Mouse (Mus musculus) cerebellum, adult 2 months (tissue): ENCODE measurements around the gene Polh. TPM values are rescaled to one million over a fixed set of nuclear protein-coding genes. Genes with fewer than 3 reads are reported as not detected.

ENCODE experiments used
- DNase-seq, 2 experiments: peaks; one replicate each; pipeline ENCODE4 v3.0.0; 2021
- H3K27ac ChIP-seq: fragments of 200-500 bp; 2 replicates; pipeline ENCODE4 v1.5.1; 2012; ENCODE audit warnings: low read length, control low read depth, inconsistent platforms; ENCODE audit not compliant: insufficient read depth
- H3K27me3 ChIP-seq: fragments of 200-500 bp; 2 replicates; pipeline ENCODE4 v1.6.1; 2012; ENCODE audit warnings: inconsistent platforms, mild to moderate bottlenecking, low read length, moderate library complexity; ENCODE audit not compliant: control insufficient read depth, insufficient read depth
- H3K4me1 ChIP-seq: fragments of 200-500 bp; 2 replicates; pipeline ENCODE4 v1.6.1; 2011; ENCODE audit warnings: low read length; ENCODE audit not compliant: control insufficient read depth, insufficient read depth
- H3K4me3 ChIP-seq: fragments of 200-500 bp; replicated peaks from 2 replicates; pipeline ENCODE3; 2011; ENCODE audit warnings: mild to moderate bottlenecking, low read depth, low read length, control low read depth; ENCODE audit not compliant: insufficient read depth
- CTCF ChIP-seq: fragments of 200-500 bp; IDR thresholded peaks from 2 replicates; pipeline ENCODE4 v1.5.1; 2011; ENCODE audit warnings: low read depth, mild to moderate bottlenecking, control low read depth, low read length, moderate library complexity, borderline replicate concordance; ENCODE audit not compliant: insufficient read depth
- POLR2A ChIP-seq: fragments of 200-500 bp; IDR thresholded peaks from 2 replicates; pipeline ENCODE4 v1.6.1; 2011; ENCODE audit warnings: low read length, control low read depth, borderline replicate concordance; ENCODE audit not compliant: insufficient read depth
- WGBS: fragments of 180-500 bp; shearing (Covaris S2); methylation state at CpG from one replicate; pipeline ENCODE4 v1.1.7; 2018; 5-methylcytosine and 5-hydroxymethylcytosine counted together
- polyA plus RNA-seq: library from polyadenylated mRNA; depleted of rRNA; stranded (reverse); fragments of >200 nt; gene quantifications from 2 replicates; pipeline ENCODE4 v1.2.3, GENCODE M21; 2012

The Polh gene
- polyA plus RNA-seq, 1 experiment: 5.8 TPM

GRCm38 (mm10) chr17:46167014-46167413, 35.4 kb downstream of the Polh start:
- Histone ChIP-seq H3K4me1 (peaks cover 14% of the 10 kb centered on the region), H3K4me3 (no peak overlapping the region), H3K27ac (no peak overlapping the region), H3K27me3 (no peaks in the 10 kb centered on the region)
- WGBS: 39% methylated on average over 11 of the region's 11 CpGs
- DNase-seq: no peak
- no peak for TF ChIP-seq POLR2A
- TF ChIP-seq CTCF: peak; percentile 17; the same call in 1 of the 2 replicates

GRCm38 (mm10) chr17:46166270-46166669, 36.2 kb downstream of the Polh start:
- Histone ChIP-seq H3K27ac (no peak overlapping the region), H3K4me1 (peaks cover 18% of the 10 kb centered on the region), H3K4me3 (no peak overlapping the region), H3K27me3 (no peaks in the 10 kb centered on the region)
- no peak for DNase-seq
- TF ChIP-seq CTCF (no peak), POLR2A (no peak)
- 27% methylated on average over 5 of the region's 5 CpGs for WGBS

GRCm38 (mm10) chr17:46165460-46165859, 37.0 kb downstream of the Polh start:
- DNase-seq: no peak
- Histone ChIP-seq H3K4me3 (no peak overlapping the region), H3K4me1 (peaks cover 18% of the 10 kb centered on the region), H3K27ac (no peak overlapping the region), H3K27me3 (no peaks in the 10 kb centered on the region)
- TF ChIP-seq CTCF (no peak), POLR2A (no peak)
- 47% methylated on average over 12 of the region's 12 CpGs for WGBS

- no peak overlapping the region for H3K4me3 ChIP-seq
- no peak for DNase-seq
Observed at GRCm38 (mm10) chr17:46164791-46165190, 37.7 kb downstream of the Polh start.

GRCm38 (mm10) chr17:46164301-46164700, 38.1 kb downstream of the Polh start:
- no peak for DNase-seq
- H3K4me3 ChIP-seq: no peak overlapping the region
- 95% methylated on average over 8 of the region's 8 CpGs for WGBS
- TF ChIP-seq POLR2A (no peak), CTCF (no peak)
- H3K27ac ChIP-seq: no peak overlapping the region
- no peaks in the 10 kb centered on the region for H3K27me3 ChIP-seq
- peaks cover 18% of the 10 kb centered on the region for H3K4me1 ChIP-seq

More at GRCm38 (mm10) chr17:46164791-46165190, 37.7 kb downstream of the Polh start:
- no peak for TF ChIP-seq POLR2A
- TF ChIP-seq CTCF: no peak
- no peaks in the 10 kb centered on the region for H3K27me3 ChIP-seq
- WGBS: 94% methylated on average over 10 of the region's 10 CpGs
- peaks cover 18% of the 10 kb centered on the region for H3K4me1 ChIP-seq
- H3K27ac ChIP-seq: no peak overlapping the region

- H3K4me3 ChIP-seq: no peak overlapping the region
- DNase-seq: peak in 1 of 2 experiments; percentile 39
- 30% methylated on average over 9 of the region's 9 CpGs for WGBS
- no peak for TF ChIP-seq CTCF
- TF ChIP-seq POLR2A: no peak
- no peak overlapping the region for H3K27ac ChIP-seq
- H3K27me3 ChIP-seq: no peaks in the 10 kb centered on the region
- peaks cover 18% of the 10 kb centered on the region for H3K4me1 ChIP-seq
Observed at GRCm38 (mm10) chr17:46162951-46163421, 39.5 kb downstream of the Polh start.

- Histone ChIP-seq H3K27me3 (no peaks in the 10 kb centered on the region), H3K27ac (no peak overlapping the region), H3K4me3 (no peak overlapping the region), H3K4me1 (peaks cover 18% of the 10 kb centered on the region)
- 82% methylated on average over 7 of the region's 7 CpGs for WGBS
- no peak for DNase-seq
- TF ChIP-seq CTCF (no peak), POLR2A (no peak)
Observed at GRCm38 (mm10) chr17:46162551-46162950, 39.9 kb downstream of the Polh start.

- Histone ChIP-seq H3K27me3 (no peaks in the 10 kb centered on the region), H3K4me1 (peaks cover 18% of the 10 kb centered on the region), H3K4me3 (peak overlapping the region; percentile 93), H3K27ac (no peak overlapping the region)
- 39% methylated on average over 9 of the region's 9 CpGs for WGBS
- no peak for DNase-seq
- TF ChIP-seq CTCF (no peak), POLR2A (no peak)
Observed at GRCm38 (mm10) chr17:46161710-46162109, 40.7 kb downstream of the Polh start.
